Mouse (Mus musculus) lung, postnatal 4 days (tissue): ENCODE results near the gene Apoa2.
"Not testable (repeated sequence)": the region's sequence is repeated elsewhere in the genome, so short reads cannot be mapped to it uniquely, and the experiment has no call there.

ENCODE experiments used
- DNase-seq, 2 experiments: peaks; one replicate each; pipeline ENCODE4 v3.0.0; 2021

Gene Apoa2

DNA sequence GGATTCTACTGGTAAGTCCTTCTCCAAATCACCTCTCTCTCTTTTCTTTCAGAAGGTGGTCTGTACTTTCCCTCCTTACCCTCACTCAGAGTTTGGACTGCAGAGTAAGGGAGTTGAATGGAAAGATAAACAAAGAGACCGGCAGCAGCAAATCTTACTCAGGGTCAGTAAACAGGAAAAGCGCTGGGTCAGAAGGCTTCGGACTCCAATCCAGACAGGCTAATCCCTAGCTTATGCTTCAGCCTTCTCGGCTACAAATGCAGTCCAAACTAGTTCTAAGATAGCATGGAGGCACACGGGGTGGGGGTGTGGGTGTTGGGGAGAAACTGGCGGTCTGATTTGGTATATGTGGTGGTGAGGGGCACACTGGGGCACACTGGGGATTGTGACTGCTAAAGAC is 12.6 kb downstream of the Apoa2 start:
- DNase-seq: no peak

DNA sequence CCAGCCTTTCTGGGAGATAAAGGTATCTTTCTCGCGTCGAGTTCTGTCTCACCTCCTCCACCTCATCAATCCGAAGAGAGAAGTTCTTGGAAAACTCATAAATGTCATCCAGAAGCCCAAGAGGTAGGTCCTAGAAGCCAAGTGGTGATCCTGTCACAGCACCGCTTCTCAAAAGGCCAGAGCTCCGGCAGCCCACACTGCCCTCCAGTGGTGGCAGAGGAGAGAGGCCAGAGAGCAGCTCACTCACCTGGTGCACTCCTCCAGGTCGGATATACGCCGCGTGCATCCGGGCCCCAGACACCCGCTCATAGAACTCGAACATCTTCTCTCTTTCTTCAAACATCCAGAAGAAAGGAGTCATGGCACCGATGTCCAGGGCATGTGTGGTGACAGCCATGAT is 13.6 kb downstream of the Apoa2 start:
- peak; percentile 70 to 77 for DNase-seq

DNA sequence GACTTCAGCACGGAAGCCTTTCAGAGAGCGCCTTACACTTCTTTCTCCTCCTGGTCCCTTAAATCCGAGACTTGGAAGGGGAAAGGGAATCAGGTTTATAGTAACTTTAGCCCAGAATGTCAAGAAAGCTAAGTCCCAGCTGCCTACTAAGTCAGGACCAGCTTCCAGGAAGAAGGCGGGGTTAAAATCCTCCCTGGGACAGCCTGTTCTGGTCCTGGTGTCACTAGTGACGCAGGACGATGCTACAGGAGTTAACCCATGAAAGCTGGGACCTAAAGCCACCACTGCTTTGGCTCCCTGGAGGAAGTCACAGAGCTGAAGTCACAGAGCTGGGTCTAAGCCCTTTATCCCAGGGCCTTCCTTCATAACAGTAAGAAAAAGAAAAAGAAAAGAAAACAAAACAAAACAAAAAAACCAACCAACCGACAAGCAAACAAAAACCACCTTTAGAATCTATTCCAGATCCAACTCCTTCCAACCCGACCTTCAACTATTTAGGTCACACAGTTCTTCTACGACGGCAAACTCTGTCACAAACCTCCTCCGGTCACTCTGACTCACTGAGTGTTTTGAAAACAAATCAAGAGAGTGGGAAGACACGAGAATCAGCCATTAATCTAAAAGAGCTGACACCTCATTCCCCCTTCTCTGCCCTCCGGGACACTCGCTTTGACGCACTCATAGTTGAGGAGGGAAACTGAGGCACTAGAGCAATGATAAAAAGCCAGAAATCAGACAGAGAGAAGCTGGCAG is 15.3 kb downstream of the Apoa2 start:
- peak in 1 of 2 experiments; percentile 20 for DNase-seq

DNA sequence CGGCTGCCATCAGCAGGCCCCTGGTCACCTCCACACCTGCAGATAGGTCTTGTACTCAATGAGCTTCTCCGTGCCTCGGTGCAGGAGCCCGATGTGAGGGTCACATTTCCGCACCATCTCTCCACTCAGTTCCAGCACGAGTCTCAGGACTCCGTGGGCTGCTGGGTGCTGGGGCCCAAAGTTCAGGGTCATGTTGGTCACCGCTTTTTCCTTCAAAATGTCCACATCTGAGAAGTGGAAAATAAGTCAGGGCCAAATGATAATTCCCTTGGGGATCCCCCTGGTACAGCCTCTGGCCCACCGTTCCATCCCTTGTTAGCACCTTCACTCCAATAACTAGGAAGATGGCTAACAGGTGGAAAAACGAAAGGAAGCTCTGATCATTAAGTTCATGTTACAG is 16.1 kb downstream of the Apoa2 start:
- DNase-seq: no peak

- DNase-seq: not testable (repeated sequence)
These were observed 17.1 kb downstream of the Apoa2 start for GRCm38 (mm10) chr1:171241952-171242351.

- DNase-seq: no peak
These were observed 20.5 kb downstream of the Apoa2 start for GRCm38 (mm10) chr1:171245353-171245752.

GRCm38 (mm10) chr1:171246709-171247452 is 22.0 kb downstream of the Apoa2 start:
- DNase-seq: peak; percentile 97 to 98

GRCm38 (mm10) chr1:171247453-171247841 is 22.6 kb downstream of the Apoa2 start:
- DNase-seq: no peak

GRCm38 (mm10) chr1:171247916-171248315 is 23.1 kb downstream of the Apoa2 start:
- peak in 1 of 2 experiments; percentile 34 for DNase-seq

DNA sequence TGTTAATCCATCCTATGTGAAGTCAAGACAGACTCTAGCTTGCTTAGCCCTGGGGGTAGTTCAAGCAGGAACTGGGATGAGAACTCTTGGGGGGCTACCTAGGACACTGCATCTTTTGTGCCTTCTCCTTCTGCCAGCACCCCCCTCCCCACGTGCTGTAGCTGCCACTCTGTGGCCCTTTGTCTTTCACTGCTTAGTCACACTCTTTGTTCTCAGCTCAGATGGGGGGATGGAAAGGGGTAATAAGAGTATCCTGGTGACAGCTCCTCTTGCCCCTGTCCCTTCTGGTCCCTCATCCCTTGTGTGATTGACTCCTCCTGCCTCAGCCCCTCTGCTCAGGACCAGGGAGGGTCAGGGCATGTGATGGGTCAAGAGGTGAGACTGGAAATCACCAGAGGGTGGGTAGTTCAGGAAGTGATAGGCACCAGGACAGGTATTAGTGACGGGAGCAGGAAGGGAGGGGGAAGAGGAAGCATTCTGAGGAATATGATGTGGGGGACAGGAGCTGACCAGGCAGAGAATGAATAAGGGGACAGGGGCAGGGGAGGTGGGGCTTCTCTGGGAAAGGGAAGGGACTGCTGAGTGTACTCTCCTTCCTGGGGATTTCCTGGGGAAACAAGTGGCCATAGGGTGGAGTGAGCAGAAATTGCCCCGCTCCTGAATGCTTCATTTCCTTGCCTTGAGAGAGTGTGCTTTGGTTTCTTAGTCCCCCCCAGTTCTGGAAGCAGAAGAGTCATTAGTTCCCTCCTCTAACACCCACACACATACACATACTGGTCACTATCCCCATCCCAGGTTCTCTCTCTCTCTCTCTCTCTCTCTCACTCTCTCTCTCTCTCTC is 23.8 kb downstream of the Apoa2 start:
- peak in 1 of 2 experiments; percentile 35 for DNase-seq

GRCm38 (mm10) chr1:171249913-171250600 is 25.2 kb downstream of the Apoa2 start, which contains the start of gene Adamts4:
Gene Adamts4 (plus strand): TSS chr1:171250421.
- DNase-seq: peak; percentile 59 to 65

DNA sequence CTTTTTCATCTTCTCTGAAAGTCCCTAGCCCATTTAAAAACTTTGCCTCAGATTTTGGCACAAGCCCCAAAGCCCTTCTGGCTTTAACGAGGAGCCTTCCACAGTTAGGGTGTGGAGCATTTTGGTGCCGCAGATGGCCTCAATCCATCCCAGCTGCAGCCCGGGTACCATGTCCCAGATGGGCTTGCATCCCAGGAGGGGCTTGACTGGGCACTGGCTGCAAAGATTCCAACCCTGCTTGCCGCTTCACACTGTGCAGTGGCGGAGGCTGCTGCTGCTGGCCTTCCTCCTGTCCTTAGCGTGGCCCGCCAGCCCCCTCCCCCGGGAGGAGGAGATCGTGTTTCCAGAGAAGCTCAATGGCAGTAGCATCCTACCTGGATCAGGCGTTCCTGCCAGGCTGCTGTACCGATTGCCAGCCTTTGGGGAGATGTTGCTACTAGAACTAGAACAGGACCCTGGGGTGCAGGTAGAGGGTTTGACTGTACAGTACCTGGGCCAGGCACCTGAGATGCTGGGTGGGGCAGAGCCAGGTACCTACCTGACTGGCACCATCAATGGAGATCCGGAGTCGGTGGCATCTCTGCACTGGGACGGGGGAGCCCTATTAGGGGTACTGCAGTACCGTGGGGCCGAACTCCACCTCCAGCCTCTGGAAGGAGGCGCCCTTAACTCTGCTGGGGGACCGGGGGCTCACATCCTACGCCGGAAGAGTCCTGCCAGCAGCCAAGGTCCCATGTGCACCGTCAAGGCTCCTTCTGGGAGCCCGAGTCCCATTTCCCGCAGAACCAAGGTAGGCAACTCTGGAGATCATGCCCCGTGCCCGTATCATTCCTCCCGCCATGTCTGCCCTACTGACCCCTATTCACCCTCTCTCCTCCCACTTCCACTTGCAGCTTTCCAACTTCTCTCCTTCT is 26.1 kb downstream of the Apoa2 start, which contains the start of gene Ndufs2:
Gene Ndufs2 (minus strand): TSS at position 709 of the 914 bp plus-strand sequence.
- DNase-seq: peak in 1 of 2 experiments; percentile 18

- peak; percentile 42 to 63 for DNase-seq
These were observed 26.9 kb downstream of the Apoa2 start for GRCm38 (mm10) chr1:171251594-171252324.

DNA sequence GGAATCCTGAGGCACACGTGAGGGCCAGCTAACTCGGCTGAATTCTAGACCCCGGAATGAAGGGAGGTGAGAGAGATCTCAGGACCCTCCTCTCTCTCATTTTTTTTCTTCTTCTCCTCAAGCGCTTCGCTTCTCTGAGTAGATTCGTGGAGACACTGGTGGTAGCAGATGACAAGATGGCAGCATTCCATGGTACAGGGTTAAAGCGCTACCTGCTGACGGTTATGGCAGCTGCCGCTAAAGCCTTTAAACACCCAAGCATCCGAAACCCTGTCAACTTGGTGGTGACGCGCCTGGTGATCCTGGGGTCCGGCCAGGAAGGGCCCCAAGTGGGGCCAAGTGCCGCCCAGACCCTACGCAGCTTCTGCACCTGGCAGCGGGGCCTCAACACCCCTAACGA is 27.6 kb downstream of the Apoa2 start:
- DNase-seq: no peak

DNA sequence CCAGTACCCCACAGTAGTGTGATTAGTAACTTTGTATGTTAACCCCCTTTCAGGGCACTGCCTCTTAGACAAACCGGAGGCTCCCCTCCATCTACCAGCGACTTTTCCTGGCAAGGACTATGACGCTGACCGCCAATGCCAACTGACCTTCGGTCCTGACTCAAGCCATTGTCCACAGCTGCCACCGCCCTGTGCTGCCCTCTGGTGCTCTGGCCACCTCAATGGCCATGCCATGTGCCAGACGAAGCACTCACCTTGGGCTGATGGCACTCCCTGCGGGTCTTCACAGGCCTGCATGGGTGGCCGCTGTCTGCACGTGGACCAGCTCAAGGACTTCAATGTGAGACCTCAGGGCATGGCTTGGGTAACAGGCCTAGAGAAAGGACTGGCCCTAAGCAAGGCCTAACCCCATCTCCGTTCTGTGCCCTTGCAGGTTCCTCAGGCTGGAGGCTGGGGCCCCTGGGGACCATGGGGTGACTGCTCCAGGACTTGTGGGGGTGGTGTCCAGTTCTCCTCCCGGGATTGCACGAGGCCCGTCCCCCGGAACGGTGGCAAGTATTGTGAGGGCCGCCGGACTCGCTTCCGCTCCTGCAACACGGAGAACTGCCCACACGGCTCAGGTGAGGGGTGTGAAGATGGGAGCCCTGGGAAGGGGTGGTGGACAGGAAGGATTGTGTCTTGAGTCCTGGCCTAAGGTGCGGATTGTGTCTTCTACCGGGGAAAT is 31.4 kb downstream of the Apoa2 start:
- DNase-seq: no peak

DNA sequence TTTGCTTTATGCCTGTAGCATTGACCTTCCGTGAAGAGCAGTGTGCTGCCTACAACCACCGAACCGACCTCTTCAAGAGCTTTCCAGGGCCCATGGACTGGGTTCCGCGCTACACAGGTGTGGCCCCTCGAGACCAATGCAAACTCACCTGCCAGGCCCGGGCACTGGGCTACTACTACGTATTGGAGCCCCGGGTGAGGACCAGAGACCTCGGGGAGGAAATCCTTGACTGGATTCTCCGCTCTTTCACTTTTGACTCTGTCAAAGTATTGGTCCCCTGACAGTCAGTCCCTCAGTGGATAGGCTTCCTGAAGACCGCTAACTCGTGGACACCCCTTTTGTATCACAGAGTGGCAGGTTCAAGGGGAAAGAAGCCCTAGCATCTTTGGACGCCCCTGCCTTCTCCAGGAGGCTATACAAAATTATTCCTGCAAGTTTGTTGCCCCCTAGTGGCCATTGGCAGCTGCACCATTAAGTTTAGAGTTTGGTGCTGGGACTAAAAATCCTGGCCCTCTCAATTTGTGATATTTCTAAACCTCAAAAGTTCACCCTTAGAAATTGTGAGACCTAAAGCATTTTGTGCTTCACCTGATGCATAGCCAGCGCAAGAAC is 32.2 kb downstream of the Apoa2 start:
- DNase-seq: peak; percentile 22 to 76

GRCm38 (mm10) chr1:171257781-171258180 is 32.9 kb downstream of the Apoa2 start:
- DNase-seq: no peak

GRCm38 (mm10) chr1:171258921-171259320 is 34.1 kb downstream of the Apoa2 start:
- no peak for DNase-seq

DNA sequence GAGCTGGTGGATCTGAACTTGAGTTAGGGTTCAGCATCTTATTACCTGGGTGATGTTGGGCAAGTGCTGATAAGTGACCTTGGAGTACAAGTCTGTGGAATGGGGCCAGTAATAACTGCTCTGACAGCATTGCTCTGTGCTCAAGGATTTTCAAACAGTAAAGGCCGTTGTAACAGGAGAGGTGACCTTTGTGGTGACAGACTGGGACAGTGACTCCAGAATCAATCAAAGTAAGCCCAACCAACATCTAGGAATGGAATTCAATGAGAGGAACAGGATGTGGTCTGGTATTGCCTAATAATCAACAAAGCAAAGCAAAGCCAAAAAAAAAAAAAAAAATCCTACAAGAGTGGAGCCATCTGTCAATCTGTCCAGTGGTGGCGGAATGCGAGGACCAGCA is 35.5 kb downstream of the Apoa2 start:
- peak in 1 of 2 experiments; percentile 67 for DNase-seq
